Mouse (Mus musculus) myocyte (in vitro differentiated cells): ENCODE measurements around the gene Lkaaear1. TPM values are rescaled to one million over a fixed set of nuclear protein-coding genes. Genes with fewer than 3 reads are reported as not detected.

ENCODE experiments used
- H3K27me3 ChIP-seq: one replicate; pipeline ENCODE4 v1.6.1; 2011; ENCODE audit not compliant: control insufficient read depth, insufficient read depth, insufficient read length
- H3K36me3 ChIP-seq: one replicate; pipeline ENCODE4 v1.6.1; 2011; ENCODE audit not compliant: control insufficient read depth, insufficient read depth
- H3K4me2 ChIP-seq: one replicate; pipeline ENCODE4 v1.6.1; 2011; ENCODE audit warnings: low read depth, control low read depth
- H3K4me3 ChIP-seq: one replicate; pipeline ENCODE4 v1.5.1; 2011; ENCODE audit warnings: mild to moderate bottlenecking, control low read depth, moderate library complexity
- H3K79me2 ChIP-seq: one replicate; pipeline ENCODE4 v1.6.1; 2011; ENCODE audit not compliant: control insufficient read depth, insufficient read depth
- H3ac ChIP-seq: one replicate; pipeline ENCODE4 v1.6.1; 2011; ENCODE audit not compliant: control insufficient read depth, insufficient read length
- CEBPB ChIP-seq: IDR thresholded peaks from 2 replicates; pipeline ENCODE4 v1.6.1; 2011; ENCODE audit warnings: mild to moderate bottlenecking, moderate library complexity; ENCODE audit not compliant: poor library complexity, insufficient read depth, severe bottlenecking
- E2F4 ChIP-seq: IDR thresholded peaks from one replicate; pipeline ENCODE4 v1.6.1; 2011; ENCODE audit warnings: mild to moderate bottlenecking, control low read depth, moderate library complexity; ENCODE audit not compliant: insufficient read depth
- MAX ChIP-seq: IDR thresholded peaks from one replicate; pipeline ENCODE4 v1.6.1; 2011; ENCODE audit warnings: low read depth, mild to moderate bottlenecking, control low read depth
- MYOD1 ChIP-seq, 3 experiments: IDR thresholded peaks; one replicate each; pipeline ENCODE4 v1.6.1; 2011; ENCODE audit warnings: control low read depth in 2 of 3, low read depth in 2 of 3, mild to moderate bottlenecking in 2 of 3, moderate library complexity in 1 of 3; ENCODE audit not compliant: insufficient read length in 2 of 3, control insufficient read depth in 1 of 3
- MYOG ChIP-seq, 3 experiments: IDR thresholded peaks; one replicate each; pipeline ENCODE4 v1.6.1; 2011; ENCODE audit warnings: control low read depth in 2 of 3, low read depth in 2 of 3, mild to moderate bottlenecking in 2 of 3; ENCODE audit not compliant: insufficient read length in 2 of 3, control insufficient read depth in 1 of 3, insufficient read depth in 1 of 3
- POLR2A ChIP-seq: IDR thresholded peaks from one replicate; pipeline ENCODE4 v1.6.1; 2011; ENCODE audit warnings: low read depth, mild to moderate bottlenecking, control low read depth, moderate library complexity; ENCODE audit not compliant: insufficient read length
- POLR2AphosphoS2 ChIP-seq: IDR thresholded peaks from one replicate; pipeline ENCODE4 v1.6.1; 2011; ENCODE audit warnings: low read depth, control low read depth; ENCODE audit not compliant: insufficient read length
- REST ChIP-seq: IDR thresholded peaks from one replicate; pipeline ENCODE4 v1.6.1; 2011; ENCODE audit warnings: mild to moderate bottlenecking, control low read depth, moderate library complexity; ENCODE audit not compliant: insufficient read depth, insufficient read length
- SRF ChIP-seq: IDR thresholded peaks from one replicate; pipeline ENCODE4 v1.6.1; 2011; ENCODE audit warnings: low read depth; ENCODE audit not compliant: control insufficient read depth, insufficient read length
- TCF12 ChIP-seq: IDR thresholded peaks from one replicate; pipeline ENCODE4 v1.6.1; 2011; ENCODE audit warnings: mild to moderate bottlenecking, control low read depth; ENCODE audit not compliant: poor library complexity, insufficient read depth, severe bottlenecking
- TCF3 ChIP-seq: IDR thresholded peaks from one replicate; pipeline ENCODE4 v1.6.1; 2011; ENCODE audit warnings: low read depth, control low read depth; ENCODE audit not compliant: insufficient read length
- USF1 ChIP-seq: IDR thresholded peaks from one replicate; pipeline ENCODE4 v1.6.1; 2011; ENCODE audit warnings: low read depth, mild to moderate bottlenecking, control low read depth, moderate library complexity
- polyA plus RNA-seq: library from polyadenylated mRNA; unstranded; fragments of >200 nt; fragmentation: generic; extraction: Trizol; gene quantifications from one replicate; pipeline ENCODE4 v1.2.1, GENCODE M21; 2012; ENCODE audit warnings: missing spikeins

The Lkaaear1 gene
- polyA plus RNA-seq, 1 experiment = not detected

DNA sequence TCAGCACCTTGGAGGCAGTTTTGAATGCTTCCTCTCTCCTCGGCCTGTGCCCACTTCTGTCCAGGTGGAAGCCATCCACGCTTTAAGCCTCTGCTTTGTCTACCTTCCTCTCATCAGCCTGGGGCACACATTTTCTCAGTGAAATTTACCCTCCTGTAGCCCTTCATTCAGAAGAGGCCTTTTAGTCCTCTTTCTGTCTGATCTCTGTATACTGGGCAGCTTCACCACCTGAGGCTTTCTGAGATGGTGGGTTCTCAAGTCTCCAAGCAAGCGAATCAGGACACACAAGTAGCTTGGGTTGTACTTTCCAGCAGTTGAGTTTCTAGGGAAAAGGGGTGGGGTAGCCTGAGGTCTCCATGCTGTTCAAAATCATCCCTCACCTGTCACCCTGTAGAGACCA lies 5.9 kb downstream of the Lkaaear1 start:
- TF ChIP-seq POLR2A (no peak), SRF (no peak), MYOD1 (IDR thresholded peaks at IDR 0.05; ENCODE audit: control insufficient read depth in 1 of 3, insufficient read length in 2 of 3, low read depth in 2 of 3) (no peak), E2F4 (no peak), POLR2AphosphoS2 (no peak), USF1 (no peak), CEBPB (no peak), TCF12 (no peak), MAX (no peak), TCF3 (no peak), REST (no peak), MYOG (IDR thresholded peaks at IDR 0.05; ENCODE audit: control insufficient read depth in 1 of 3, insufficient read depth in 1 of 3, insufficient read length in 2 of 3, low read depth in 2 of 3) (no peak)
- no peaks in the 10 kb centered on the region for H3K36me3 ChIP-seq
- H3K27me3 ChIP-seq = peaks cover 5% of the 10 kb centered on the region
- H3K79me2 ChIP-seq = no peaks in the 10 kb centered on the region
- H3ac ChIP-seq = no peak overlapping the region
- H3K4me3 ChIP-seq = peak overlapping the region; percentile 70
- H3K4me2 ChIP-seq = no peak overlapping the region

DNA sequence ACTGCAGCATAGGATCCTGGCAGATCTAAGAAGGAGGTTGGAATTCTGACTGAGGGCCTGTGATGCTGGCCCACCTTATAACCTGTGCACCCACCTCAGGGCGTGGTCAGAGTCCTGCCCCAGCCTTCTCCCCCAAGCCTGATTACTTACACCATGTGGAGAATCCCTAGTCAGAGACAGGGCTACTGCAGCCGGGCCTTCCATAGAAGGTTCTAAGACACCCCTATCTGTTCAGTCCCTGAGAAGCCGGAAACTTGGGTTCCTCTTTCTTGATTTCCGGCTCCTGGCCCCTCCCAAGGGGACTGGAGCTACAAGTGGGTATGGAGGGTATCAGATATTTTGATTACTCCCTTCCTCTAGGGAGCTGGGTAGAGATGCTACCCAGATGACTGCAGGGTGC lies 6.7 kb downstream of the Lkaaear1 start:
- Histone ChIP-seq H3K4me2 (no peak overlapping the region), H3ac (no peak overlapping the region), H3K79me2 (no peaks in the 10 kb centered on the region), H3K36me3 (no peaks in the 10 kb centered on the region), H3K27me3 (no peaks in the 10 kb centered on the region), H3K4me3 (no peak overlapping the region)
- no peak for TF ChIP-seq REST
- TF ChIP-seq USF1 = no peak
- no peak for TF ChIP-seq E2F4
- TF ChIP-seq SRF = no peak
- no peak for TF ChIP-seq MYOD1 (IDR thresholded peaks at IDR 0.05; ENCODE audit: control insufficient read depth in 1 of 3, insufficient read length in 2 of 3, low read depth in 2 of 3)
- no peak for TF ChIP-seq TCF3
- no peak for TF ChIP-seq MAX
- TF ChIP-seq CEBPB = no peak
- TF ChIP-seq TCF12 = no peak
- no peak for TF ChIP-seq POLR2A

DNA sequence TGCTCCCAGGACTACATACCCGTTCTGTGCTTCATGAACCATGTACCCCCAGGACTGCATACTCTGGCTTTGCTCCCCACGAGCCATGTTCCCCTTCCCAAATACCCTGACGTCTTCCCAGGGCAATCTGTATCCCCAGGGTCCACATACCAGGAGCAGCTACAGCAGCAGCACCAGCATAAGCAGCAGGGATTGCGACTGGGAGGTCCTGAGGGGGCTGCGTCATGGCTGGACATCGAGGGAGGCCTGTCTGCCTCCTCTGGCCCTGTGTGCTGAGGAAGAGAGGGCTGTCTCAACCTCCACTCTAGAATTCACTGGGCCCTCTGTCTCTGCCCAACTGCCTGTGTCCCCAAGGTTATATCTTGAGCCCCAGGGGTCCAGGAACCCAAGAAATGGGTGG lies 7.2 kb downstream of the Lkaaear1 start:
- H3ac ChIP-seq = no peak overlapping the region
- H3K4me2 ChIP-seq = no peak overlapping the region
- H3K27me3 ChIP-seq = no peaks in the 10 kb centered on the region
- TF ChIP-seq SRF (no peak), TCF3 (no peak), USF1 (no peak), MAX (no peak), POLR2A (no peak), MYOG (IDR thresholded peaks at IDR 0.05; ENCODE audit: control insufficient read depth in 1 of 3, insufficient read depth in 1 of 3, insufficient read length in 2 of 3, low read depth in 2 of 3) (no peak), POLR2AphosphoS2 (no peak), E2F4 (no peak), CEBPB (no peak), TCF12 (no peak), REST (no peak), MYOD1 (IDR thresholded peaks at IDR 0.05; ENCODE audit: control insufficient read depth in 1 of 3, insufficient read length in 2 of 3, low read depth in 2 of 3) (no peak)
- H3K79me2 ChIP-seq = no peaks in the 10 kb centered on the region
- H3K4me3 ChIP-seq = no peak overlapping the region
- no peaks in the 10 kb centered on the region for H3K36me3 ChIP-seq

DNA sequence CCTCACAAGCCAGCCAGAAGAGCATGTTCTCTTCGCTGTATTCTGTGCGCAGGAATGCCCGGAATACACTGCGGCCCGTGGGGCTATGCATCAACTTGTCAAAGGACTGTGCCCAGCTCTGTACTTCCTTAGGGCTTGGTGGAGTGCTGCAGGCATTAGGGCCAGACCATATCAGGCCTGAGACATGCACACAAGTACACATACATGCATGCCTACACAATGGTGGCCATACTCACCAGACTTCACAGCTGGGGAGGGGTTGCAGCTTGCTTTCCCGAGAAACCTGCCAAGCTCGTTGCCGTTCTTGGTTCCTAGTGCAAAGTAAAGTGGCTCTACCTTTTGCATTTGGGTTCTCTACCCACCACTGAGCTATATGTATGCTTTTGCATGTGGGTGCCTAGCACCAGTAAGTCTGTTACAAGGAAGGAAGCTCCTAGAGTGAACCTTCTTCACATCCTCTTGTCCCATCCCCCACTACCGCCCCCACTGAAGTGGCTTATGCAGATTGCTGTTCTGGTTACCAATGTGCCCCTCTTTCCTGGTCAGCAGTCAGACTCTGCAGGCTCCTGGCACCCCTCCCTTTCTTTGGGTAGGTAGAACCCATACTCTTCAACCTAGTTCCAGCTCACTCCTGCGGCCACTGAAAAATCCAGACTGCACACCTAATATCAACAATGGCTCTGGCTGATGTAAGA lies 8.6 kb downstream of the Lkaaear1 start:
- Histone ChIP-seq H3K4me3 (no peak overlapping the region), H3ac (no peak overlapping the region), H3K4me2 (no peak overlapping the region), H3K36me3 (no peaks in the 10 kb centered on the region), H3K27me3 (no peaks in the 10 kb centered on the region), H3K79me2 (no peaks in the 10 kb centered on the region)
- TF ChIP-seq POLR2AphosphoS2 (no peak), MYOG (IDR thresholded peaks at IDR 0.05; ENCODE audit: control insufficient read depth in 1 of 3, insufficient read depth in 1 of 3, insufficient read length in 2 of 3, low read depth in 2 of 3) (no peak), SRF (no peak), REST (no peak), MAX (no peak), TCF3 (no peak), POLR2A (no peak), CEBPB (no peak), USF1 (no peak), MYOD1 (IDR thresholded peaks at IDR 0.05; ENCODE audit: control insufficient read depth in 1 of 3, insufficient read length in 2 of 3, low read depth in 2 of 3) (no peak)

DNA sequence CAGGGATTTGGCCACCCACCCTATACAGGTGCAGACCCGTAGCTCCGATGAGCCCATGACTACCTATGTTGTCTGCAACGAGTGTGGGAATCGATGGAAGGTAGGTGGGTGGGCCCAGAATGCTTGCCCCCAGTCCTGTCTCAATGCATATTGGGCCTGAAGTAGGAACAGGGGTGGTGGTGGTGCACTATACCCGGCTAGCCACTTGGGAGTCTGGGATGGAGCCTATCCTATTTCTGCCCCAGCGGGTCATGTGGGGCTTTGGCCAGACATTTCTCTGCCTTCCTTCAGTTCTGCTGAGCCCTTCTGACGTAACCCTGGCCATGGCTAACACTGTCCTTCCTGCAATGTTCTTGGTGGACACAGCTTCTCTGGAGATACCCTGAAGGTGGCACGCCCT lies 10.7 kb downstream of the Lkaaear1 start:
- no peaks in the 10 kb centered on the region for H3K36me3 ChIP-seq
- no peak overlapping the region for H3K4me3 ChIP-seq
- no peak for TF ChIP-seq CEBPB
- no peak for TF ChIP-seq MAX
- TF ChIP-seq REST = no peak
- TF ChIP-seq MYOG (IDR thresholded peaks at IDR 0.05; ENCODE audit: control insufficient read depth in 1 of 3, insufficient read depth in 1 of 3, insufficient read length in 2 of 3, low read depth in 2 of 3) = no peak
- no peak for TF ChIP-seq TCF12
- no peak for TF ChIP-seq SRF
- no peak for TF ChIP-seq E2F4
- TF ChIP-seq TCF3 = no peak
- no peak for TF ChIP-seq USF1
- TF ChIP-seq MYOD1 (IDR thresholded peaks at IDR 0.05; ENCODE audit: control insufficient read depth in 1 of 3, insufficient read length in 2 of 3, low read depth in 2 of 3) = no peak
- H3K4me2 ChIP-seq = no peak overlapping the region
- no peak overlapping the region for H3ac ChIP-seq
- H3K79me2 ChIP-seq = no peaks in the 10 kb centered on the region
- no peaks in the 10 kb centered on the region for H3K27me3 ChIP-seq
